Mouse (Mus musculus): ENCODE data around the gene Lamc1. TPM values are rescaled to one million over a fixed set of nuclear protein-coding genes. Genes with fewer than 3 reads are reported as not detected.

Lamc1 gene
- polyA plus RNA-seq (2015; fragmentation: Illumina TruSeq; extraction: RNeasy Lipid Tissue Mini Kit (QIAGEN cat#74804); ENCODE audit: insufficient read depth, low replicate concordance): 13.2 TPM

DNA sequence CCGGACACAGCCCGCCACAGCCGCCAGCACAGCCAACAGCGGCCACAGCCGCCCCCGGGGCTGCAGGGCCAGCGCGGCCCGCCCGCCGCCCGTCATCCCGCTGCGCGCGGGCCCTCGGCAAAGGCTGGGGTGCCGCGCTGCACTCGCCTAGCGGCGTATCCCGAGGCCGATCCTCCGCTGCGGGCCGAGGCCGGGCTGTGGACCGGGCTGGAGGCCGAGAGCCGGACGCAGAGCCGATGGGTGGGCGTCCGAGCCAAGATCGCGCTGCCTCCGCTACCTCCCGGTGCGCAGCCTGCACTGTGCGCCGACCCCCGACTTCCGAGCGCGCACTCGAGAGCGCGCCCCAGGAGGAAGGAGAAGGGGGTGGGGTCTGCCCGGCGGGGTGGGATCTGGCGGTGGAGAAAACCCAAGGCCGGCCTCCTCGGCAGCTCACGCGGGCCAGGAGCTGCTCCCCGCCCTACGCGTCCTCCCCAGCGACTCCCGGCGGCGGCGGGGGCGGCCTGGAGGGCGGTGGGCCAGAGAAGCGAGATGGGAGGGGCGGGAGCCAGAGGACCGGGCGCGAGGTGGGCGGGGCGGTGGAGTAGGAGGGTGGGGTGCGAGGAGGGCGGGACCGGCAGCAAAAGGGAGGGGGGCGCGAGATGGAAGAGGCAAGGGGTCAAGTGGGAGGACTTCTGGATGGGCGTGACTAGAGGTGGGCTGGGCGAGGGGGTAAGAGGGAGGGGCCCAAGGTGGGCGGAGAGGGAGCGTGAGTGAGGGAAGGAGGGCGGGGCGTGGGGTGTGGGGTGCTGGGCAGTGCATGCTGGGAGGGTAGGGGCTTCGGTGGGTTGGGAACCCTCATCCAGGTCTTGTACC is at the start of gene Lamc1:
TSS of gene Lamc1 (minus strand) at position 343 of the 852 bp plus-strand sequence.

DNA sequence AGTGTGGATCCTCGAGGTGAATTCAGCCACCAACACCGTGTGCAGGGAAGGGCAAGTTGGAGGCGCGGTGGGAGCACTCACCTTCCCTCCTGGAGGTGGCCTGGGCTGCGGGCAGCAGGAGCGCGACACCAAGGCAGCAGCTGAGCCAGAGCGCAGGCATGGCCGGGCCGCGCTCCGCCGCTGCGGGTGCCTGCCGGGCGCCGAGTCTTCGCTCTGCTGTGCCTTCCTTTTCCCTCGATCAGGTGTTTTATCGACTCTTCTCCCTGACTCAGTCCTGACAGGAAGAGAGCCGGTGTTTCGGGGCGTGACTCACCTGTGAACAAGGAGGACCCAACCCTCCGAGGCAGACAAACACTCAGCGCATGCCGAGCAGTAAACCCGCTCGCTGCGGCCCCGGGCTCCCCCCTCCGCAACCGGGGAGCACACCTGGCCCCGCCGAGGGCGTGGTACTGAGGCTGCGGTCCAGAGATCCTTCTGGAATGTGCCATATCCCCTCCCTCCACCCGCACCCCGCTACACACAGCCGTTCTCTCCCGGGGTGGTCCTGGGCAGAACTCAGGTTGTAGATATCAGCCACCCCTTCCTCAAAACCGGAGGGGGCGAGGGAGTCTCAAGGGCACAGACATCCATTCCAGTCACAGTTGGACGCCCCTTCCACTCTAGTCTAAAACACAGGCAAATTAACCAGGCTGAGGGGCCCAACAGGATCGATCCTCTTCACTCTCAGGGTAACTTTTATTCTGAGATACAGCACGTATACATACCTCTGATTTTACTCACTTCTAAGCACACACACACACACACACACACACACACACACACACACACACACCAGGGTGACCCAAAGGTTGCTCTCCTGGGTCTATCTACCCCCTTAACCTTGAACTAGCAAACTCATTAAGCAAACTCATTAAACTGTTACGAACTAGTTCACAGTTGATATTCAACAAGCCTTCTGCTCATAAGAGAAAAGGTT is 146.5 kb downstream of the Lamc1 start, which contains the start of gene Lamc2:
TSS of gene Lamc2 (minus strand) at position 620 of the 976 bp plus-strand sequence.

Other genes starting within 250 kb of the Lamc1 start
- gene Lamc2, start 146.3 kb downstream of the Lamc1 start, polyA plus RNA-seq (2015; fragmentation: Illumina TruSeq; extraction: RNeasy Lipid Tissue Mini Kit (QIAGEN cat#74804); ENCODE audit: insufficient read depth, low replicate concordance): 1.8 TPM
- gene Shcbp1l, start 92.4 kb upstream of the Lamc1 start, polyA plus RNA-seq (2015; fragmentation: Illumina TruSeq; extraction: RNeasy Lipid Tissue Mini Kit (QIAGEN cat#74804); ENCODE audit: insufficient read depth, low replicate concordance): 5.5 TPM
- 237 TPM for gene Dhx9, start 154.9 kb upstream of the Lamc1 start, polyA plus RNA-seq (2015; fragmentation: Illumina TruSeq; extraction: RNeasy Lipid Tissue Mini Kit (QIAGEN cat#74804); ENCODE audit: insufficient read depth, low replicate concordance)
- 9.3 TPM for gene Npl, start 217.3 kb upstream of the Lamc1 start, polyA plus RNA-seq (2015; fragmentation: Illumina TruSeq; extraction: RNeasy Lipid Tissue Mini Kit (QIAGEN cat#74804); ENCODE audit: insufficient read depth, low replicate concordance)

Measured in spleen, adult 10 weeks (tissue).